Mouse (Mus musculus) ZHBTc4 (cell line): Measurements from ENCODE around the gene Fam155a.
A peak's percentile ranks its signal among the peaks of the same experiment; 100 is the strongest.

Experiments used
- DNase-seq: peaks from one replicate; pipeline ENCODE4 v3.0.0-alpha.2; 2011; ENCODE audit warnings: low read depth, low spot score

Fam155a gene

DNA sequence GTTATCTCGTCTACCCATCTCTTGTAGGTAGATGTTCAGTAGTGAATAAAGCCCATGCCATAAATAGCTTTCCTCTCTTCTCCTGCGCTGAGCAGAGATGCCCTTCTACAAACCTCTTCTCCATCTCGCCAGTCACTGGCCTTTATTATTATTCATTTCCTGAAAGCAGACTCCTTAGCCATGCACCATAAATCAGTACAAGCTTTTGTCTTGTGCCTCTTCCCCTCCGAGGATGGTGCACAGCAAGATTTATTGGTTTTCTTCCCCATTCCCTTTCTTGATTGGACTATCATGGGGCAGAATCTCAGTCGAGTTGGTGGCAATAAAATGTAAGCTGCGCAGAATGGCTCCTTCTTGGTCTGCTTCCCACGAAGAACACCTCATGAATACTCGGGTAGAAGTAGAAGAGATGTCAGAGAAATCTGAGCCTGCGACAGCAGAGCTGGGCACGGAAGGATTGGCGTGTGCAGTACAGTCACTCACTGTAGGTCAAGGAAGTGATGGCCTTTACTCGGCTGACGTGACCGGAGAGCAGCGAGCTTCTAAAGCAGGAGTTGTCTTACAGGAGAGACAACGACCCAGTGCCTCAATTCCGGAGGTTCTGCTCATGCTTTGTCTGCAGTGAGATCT is 590.2 kb downstream of the Fam155a start:
- DNase-seq: no peak

DNA sequence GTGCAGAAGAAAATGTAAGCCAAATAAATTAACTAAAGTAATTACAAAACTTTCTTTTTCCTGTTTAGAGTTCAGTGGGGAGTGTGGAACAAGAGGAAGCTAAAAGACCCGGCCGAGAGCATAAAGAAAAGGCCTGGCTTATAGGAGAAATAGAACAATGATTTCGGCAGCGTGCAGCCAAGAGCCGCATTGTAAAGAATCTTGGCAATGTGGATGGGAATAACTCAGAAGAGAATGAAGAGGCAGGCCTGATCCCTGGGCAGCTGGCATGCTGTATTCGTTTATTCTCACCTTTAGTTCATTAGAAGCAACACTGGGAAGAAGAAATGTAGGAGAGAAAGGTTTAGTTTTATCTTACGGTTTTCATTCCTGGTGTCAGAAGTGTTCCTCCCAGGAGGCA is 594.0 kb downstream of the Fam155a start:
- DNase-seq: no peak

DNA sequence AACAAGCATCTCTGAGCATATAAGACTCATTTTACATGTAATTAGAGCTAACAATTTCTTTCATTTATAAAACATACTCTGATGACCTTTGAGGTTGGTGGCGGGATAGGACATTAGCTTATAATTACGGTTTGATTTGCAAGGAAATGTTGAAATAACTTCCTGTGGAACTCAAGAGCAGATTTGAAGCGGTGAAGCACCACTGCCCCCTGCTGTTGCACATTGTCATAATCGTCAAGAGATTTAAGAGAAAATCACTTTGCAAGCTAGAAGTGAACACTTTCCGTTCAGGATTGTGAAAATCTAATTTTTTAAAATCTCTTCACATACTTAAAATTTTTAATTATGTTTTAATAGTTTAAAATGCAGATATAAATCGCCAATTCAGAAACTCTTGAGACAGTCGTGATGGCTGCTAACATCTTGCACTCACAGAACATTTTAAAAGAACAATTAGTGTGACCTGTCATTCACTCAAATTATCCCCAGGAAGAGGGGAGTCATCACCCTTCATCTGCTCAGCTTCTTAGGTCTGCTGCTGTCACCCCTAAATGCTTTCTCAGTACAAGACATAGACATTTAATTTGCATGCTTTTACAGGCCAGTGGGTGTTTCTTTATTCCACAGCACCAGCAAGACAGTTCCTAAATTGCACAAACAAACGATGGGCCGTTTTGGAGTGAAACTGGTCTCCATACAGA is 595.9 kb downstream of the Fam155a start:
- peak; percentile 54 for DNase-seq

DNA sequence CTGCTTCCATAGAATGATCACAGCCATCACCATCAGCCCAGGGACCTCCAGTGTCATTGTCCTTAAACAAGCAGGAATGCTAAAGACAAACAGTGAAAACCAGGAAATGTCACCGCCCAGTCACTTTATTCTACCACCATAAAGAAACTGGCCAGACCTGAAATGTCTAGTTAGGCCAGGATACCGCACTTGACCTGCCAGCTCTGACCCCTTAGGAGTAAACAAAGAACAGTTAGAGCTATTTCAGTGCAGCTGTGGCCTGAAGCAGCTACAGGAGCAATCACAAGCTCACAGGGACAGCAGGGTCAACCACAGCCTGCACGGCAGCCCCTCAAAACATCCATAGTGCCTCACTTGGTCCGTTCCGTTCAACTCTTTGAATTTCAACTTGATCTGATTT is 599.1 kb downstream of the Fam155a start:
- DNase-seq: peak; percentile 26

DNA sequence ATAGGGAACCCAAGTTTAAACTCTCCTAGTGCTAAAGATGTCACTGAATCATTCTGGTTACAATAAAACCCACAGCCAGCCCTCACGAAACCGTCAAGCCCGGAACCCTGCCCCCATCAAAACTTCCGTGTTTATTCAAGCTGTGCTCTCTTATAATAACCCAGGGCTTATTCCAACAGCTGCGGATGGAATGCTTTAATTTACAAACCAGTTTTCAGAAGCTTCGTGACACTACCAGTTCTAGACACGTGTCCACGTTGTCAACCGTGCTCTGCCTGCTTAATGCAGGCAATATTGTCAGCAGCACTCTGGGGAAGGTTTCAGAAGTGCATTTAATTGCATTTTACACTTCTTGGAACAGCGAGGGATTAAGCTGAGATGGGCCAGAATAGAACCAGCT is 603.0 kb downstream of the Fam155a start:
- DNase-seq: no peak

DNA sequence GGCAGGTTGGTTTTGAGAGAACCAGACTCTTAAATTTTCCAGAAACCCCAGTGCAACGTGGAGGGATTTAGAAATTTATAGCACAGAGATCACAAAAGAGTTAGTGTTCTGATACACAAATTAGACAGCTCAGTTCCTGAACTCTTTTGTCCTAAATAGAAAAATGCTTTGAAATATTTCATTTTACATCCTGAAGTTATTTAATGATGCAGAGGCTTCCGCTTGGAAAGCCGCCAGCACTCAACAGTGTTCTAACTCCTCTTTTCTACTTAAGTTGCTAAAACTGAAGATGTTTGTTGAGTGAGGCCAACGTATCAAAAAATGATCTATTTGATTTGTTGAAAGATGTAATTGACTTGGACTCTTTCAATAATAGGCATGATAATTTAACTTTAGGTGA is 609.4 kb downstream of the Fam155a start:
- DNase-seq: no peak

DNA sequence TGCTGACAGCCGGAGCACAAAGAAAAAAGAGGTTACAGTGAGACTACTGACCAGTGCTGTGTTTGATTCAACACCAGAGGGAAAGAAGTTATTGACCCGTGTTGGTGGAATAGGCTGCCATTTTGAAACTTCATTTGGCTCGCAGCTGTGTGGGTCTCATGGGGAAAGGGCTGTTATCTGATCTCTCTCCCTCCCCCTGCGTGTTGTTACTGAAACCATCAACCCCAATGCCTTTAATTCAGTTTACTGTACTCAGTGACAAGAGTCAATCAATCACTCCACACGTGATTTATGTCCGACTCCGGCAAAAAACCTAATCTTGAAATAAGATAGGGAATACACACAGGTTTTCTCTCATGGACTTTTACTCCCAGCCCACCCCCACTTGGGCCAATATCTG is 611.6 kb downstream of the Fam155a start:
- no peak for DNase-seq

DNA sequence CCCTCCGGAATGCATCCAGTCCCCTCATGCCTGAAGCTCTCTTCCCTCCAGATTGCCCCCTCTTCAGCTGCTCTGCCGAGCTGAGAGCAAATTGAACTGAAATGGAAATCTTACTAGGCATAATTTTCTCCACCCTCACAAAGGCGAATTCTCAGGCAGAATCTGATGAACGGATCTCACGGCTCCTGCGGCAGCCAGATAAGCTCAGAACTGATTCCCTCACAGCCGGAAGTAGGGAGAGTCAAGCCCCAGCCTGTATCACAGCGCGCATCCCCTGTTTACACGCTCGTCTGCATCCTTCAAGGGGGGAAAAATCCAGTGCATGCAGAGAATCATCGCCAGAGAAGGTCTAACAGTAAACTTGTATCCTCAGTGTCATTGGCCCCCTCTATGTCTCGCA is 612.3 kb downstream of the Fam155a start:
- no peak for DNase-seq

DNA sequence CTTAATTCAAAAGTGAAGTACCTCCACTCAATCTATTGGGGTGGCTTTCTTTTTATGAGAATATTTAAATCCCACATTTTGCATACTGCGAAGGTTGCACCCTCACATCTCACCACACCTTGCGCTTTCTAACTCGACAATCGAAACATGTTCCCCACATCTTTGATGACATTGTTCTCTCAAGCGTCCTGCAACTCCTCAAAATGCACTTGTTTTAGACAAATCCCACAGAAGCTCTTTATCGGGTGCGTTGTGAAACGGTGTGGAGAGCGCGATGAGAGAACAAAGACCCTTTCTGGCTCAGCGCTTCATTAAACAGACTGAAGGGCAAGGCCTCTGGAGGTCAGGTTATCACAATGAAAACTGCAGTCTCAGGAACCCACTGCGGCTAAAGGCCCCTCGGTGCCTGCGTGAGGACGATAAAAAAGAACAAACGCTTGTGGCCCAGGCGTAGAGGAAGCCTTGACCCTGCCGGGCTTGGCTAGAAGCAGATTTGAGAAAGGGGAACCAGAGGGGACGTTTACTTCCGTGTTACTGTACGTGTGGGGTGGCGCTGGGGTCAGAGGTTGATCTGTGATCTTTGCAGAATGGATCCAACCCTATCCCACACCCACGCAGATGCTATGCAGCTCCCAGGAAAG is 613.7 kb downstream of the Fam155a start:
- DNase-seq: peak; percentile 10
